Mouse (Mus musculus) ovary, adult 18-20 months (tissue): ENCODE data around the gene Il23a.
A peak's percentile ranks its signal among the peaks of the same experiment; 100 is the strongest.
"Not testable (repeated sequence)": the region's sequence is repeated elsewhere in the genome, so short reads cannot be mapped to it uniquely, and the experiment has no call there.

Experiments used
- DNase-seq: peaks from one replicate; pipeline ENCODE4 v3.0.0; 2022; ENCODE audit warnings: low spot score, mixed read lengths

The Il23a gene

GRCm38 (mm10) chr10:128303126-128304021 lies 4.8 kb upstream of the Il23a start, which contains the start of gene Pan2:
Pan2 (plus strand) TSS chr10:128303335.
- peak; percentile 99 for DNase-seq

GRCm38 (mm10) chr10:128302785-128303125 lies 4.2 kb upstream of the Il23a start:
- no peak for DNase-seq

DNA sequence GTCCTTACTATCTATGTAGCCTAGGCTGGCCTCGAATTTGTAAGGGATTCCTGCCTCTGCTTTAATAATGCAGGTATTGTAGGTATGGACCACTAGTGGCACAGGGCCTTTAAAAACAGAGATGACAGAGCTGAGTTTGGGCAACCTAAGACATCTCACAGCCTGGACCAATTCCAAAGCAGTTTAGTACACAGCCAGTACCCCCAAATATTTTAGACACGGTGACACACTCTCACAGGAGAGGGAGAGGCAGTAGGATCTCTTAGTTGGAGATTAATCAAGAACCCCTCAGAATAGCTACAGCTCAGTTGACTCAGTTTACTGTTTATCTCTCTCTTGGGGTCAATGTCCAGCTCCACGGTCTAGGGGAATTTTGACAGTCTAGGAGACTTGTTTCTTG lies 3.8 kb upstream of the Il23a start:
- no peak for DNase-seq

DNA sequence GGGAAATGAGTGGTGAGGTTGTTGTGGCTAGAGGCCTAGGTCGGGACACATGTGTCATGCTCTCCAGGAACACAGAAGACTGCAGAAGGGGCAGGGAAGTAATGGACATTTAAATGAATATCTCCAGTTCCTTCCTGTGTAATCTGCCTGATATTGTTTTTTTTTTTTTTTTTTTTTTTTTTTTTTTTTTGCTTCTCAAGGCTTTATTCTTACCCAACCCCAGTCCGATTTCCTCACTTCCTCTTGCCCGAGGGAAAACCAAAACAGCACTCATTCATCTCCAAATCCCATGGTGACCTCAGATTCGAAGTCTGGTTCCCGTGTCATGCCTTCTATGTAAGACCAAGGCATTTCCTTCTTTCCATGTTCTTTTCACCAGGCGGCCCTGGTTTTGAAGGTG lies 309 bp downstream of the Il23a start:
- DNase-seq, result no peak

DNA sequence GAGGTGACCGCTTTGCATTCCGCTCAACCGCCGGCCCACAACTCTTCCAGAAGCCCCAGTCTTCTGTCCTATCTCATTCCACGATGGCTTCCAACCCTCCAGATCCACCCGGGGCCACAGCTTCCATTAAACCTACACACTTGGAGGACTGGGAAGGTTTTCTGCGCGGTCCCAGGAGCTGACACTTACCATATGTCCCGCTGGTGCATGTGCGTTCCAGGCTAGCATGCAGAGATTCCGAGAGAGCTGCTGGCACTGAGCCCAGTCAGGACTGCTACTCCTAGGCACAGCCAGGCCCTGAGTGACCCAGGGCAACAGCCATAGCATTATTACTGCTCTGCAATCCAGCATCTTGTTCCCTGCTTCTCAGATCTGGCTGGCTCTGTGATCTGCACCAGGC lies 930 bp downstream of the Il23a start:
- no peak for DNase-seq

DNA sequence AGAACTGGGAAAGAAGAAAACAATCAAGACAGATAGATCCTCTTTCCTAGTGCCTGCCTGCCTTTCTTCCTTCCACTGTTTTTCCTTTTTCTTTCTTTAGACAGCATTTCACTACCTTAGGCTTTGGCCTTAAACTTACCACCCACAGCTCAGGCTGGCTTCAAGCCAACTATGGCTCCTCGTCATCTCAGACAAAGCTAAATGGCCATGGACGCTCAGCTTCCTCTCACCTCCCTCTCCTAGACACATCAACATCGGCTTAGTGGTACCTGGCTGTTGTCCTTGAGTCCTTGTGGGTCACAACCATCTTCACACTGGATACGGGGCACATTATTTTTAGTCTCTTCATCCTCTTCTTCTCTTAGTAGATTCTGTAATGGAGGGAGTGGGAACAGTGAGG lies 1.3 kb downstream of the Il23a start:
- no peak for DNase-seq

DNA sequence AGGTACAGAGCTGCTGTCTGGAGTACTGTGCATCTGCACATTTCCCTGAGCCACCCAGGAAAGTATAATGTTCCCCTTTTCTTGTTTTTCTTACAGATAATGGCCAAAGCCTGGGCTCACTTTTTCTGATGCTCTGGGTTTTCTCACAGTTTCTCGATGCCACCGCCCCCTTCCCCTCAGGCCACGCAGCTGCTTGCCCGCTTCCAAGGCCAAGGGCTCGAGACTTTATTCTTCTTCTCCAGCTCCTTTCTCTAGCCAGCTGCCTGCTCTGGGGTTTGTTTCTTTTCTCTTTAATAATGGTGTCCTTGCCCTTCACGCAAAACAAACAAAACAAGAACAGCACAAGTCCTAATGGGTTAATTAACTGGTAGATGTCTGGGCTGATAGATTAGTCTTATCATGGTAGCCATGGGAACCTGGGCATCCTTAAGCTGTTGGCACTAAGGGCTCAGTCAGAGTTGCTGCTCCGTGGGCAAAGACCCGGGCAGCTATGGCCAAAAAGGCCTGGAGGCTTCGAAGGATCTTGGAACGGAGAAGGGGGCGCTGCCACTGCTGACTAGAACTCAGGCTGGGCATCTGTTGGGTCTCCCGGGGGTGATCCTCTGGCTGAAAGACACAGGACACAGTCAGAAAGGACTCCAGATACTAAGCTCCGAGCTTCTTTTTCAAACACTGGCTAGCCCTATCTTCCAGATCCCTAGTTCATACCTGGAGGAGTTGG lies 2.0 kb downstream of the Il23a start:
- no peak for DNase-seq

DNA sequence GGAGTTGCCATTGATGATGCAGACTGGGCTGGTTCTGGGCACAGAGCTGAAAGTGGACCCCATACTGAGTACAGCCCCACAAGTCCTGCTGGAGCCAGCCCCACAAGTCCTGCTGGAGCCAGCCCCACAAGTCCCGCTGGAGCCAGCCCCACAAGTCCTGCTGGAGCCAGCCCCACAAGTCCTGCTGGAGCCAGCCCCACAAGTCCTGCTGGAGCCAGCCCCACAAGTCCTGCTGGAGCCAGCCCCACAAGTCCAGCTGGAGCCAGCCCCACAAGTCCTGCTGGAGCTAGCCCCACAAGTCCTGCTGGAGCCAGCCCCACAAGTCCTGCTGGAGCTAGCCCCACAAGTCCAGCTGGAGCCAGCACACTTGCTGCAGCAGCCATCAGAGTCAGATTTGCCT lies 8.0 kb downstream of the Il23a start:
- not testable (repeated sequence) for DNase-seq

DNA sequence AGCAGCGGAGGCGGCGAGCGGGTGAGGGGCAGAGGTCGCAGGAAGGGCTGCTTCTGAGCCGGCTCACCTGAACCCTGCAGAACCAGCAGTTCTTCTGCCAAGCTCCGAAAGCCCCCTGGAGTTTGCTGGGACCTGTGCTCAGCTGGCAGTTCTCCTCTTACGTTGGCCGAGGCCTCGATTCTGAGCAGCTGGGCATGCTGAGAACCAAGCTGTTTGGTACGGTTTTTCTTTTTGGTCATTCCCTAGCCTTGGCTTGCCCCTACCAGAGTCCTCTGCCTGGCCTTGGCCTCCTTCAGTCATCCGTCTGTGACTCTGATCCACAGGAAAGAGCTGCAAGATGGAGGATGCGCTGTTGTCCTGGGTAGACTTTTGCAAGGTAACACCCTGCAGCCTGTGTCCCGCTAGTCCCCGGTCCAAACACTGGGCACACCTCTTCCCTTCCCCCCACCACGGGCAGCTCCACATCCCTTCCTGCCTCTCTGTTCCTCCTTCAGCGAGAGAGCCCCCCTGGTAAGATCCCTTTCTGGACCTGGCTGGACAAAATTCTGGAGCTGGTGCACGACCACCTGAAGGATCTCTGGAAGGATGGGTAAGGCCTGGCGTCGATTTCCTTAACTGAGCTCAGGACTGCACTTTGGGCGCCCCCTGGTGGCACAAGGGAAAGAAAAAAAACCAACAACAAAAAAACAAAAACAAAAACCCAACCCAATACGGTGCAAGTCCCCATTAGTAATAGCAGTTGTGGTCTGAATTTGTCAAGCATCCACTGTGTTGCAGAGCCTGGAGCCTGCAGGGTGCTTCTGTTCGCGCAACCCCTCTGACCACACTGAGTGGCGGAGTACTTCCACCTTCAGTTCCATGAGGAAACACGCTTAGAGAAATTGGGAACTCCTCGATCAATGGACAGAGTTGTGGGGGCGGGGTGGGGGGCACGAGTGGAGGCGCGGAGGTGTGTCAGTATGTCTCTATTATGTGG lies 14.7 kb downstream of the Il23a start:
- no peak for DNase-seq

DNA sequence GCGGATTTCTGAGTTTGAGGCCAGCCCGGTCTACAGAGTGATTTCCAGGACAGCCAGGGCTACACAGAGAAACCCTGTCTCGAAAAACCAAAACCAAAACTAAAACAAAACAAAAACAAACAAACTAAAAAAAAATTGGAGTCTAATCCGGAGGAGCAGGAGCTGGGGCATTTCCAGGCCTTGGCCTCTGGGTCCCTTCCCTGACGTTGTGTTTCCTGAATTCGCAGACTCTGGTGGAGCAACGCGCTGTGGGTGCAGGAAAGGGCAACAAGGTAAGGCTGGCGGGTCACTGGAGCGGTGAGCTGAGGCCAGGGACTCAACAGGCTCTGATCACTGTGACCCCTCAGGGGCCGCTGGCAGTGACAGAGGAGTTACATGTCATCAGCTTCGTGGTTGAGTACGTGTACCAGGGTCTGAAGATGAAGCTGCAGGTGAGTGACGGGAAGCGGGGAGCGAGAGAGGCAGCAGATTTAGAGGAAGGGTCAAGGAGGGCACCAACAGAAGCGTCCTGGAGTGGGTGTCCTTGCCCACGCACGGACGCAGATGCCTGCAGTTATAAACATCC lies 15.6 kb downstream of the Il23a start:
- no peak for DNase-seq

DNA sequence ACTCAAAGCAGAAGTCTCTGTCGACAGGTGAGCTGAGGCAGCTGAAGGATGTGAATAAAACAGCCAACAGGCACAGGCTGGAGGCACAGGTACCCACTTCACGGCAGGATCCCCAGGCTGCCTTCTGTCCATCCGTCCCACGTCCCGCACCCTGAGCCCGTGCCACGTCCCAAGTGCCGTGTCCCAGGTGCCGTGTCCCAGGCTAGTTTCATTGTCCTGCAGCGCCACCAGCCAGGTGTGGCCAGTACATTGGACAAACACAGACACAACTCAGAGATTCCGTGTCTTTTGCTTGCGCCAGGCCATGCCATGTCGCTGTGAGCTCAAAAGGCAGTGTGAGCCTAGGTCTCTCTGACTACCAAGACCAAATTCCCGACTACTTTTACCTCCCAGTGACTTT lies 16.9 kb downstream of the Il23a start:
- DNase-seq, result no peak

DNA sequence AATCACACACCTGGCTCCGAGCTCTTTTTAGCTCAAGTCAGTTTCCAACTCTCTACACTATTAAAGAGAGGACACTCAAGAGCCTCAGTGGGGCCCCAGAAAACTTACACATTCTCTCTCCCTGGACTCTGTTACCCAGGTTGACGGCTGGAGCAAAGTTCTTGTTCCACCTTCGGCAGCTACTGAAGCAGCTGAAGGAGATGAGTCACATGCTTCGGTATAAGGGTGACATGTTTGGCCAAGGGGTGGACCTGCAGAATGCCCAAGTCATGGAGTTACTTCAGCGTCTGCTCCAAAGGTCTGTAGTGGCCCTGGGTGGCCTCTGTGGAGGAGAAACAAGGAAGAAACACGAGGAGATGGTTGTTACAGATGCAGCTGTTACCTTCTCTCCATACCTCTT lies 17.6 kb downstream of the Il23a start:
- no peak for DNase-seq

DNA sequence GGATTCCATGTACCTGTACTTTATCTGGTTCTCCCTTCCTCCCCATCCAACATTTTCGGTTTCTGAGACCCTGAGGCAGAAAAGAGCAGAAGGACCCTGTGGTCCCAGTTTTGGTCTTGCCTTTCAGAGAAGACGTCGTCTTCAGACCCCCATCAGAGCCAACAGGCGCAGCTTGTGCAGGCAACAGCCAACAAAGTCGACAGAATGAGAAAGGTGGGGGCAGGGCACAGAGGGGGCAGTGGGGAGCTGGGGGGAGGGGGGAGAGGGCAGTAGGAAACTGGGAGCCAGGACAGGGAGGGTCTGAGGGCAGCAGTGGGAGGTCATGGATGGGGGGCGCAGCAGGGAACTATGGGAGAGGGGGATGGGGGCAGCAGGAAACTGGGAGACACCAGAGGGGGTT lies 20.4 kb downstream of the Il23a start:
- DNase-seq, result no peak

DNA sequence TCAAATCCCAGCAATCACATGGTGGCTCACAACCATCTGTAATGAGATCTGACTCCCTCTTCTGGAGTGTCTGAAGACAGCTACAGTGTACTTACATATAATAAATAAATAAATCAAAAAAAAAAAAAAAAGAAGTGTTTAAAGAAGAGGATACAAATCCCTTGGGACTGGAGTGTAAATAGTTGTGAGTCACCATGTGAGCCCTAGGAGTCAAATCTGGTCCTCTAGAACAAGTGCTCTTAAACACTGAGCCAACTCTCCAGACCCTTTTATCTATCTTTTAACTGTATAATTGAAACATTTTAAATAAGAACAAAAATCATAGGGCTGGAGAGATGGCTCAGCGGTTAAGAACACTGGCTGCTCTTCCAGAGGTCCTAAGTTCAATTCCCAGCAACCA lies 23.2 kb downstream of the Il23a start:
- not testable (repeated sequence) for DNase-seq

DNA sequence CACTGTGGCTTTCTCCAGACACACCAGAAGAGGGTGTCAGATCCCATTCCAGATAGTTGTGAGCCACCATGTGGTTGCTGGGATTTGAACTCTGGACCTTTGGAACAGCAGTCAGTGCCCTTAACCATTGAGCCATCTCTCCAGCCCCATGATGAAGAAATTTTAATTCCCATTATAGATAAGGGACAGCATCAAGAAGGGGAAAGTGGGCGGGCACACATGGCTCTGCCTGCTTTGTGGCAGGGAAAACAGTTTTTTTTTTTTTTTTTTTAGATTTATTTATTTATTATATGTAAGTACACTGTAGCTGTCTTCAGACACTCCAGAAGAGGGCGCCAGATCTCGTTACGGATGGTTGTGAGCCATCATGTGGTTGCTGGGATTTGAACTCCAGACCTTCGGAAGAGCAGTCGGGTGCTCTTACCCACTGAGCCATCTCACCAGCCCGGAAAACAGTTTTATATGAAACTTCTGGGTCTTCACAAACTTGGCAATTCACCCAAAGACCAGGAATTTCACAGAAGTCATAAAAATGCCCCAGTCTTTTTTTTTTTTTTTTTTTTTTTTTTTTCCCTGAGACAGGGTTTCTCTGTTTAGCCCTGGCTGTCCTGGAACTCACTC lies 25.6 kb downstream of the Il23a start:
- not testable (repeated sequence) for DNase-seq

GRCm38 (mm10) chr10:128271883-128272282 lies 26.7 kb downstream of the Il23a start:
- DNase-seq, result no peak

GRCm38 (mm10) chr10:128270866-128271265 lies 27.7 kb downstream of the Il23a start:
- no peak for DNase-seq

DNA sequence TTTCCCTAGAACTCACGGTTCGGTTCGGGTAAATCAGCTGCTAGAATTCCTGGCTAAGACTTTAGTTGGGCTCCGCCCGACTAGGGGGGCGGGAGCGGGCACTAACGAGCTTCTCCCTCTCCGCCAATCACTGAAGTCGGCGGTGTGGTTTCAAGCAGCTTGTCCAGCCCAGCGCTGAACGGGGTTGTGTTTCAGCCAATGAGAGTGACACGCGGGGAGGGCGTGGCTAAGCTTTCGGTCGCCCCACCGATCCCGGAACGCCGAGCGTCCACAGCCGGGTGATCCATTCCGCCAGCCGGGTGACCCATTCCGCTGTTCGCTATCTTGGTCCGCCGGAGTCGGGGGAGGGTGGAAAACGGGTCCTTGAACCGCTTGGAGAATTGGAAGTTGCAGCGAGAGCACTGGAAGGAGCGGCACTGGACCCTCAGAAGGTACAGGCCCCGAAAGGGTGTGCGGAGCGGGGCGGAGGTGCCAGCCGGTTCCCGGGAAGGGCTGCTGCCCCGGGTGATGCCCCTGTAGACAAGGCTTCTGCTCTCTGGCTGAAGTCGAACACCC lies 28.2 kb downstream of the Il23a start, which contains the start of gene Stat2:
TSS of gene Stat2 (plus strand) at position 273 of the 555 bp plus-strand sequence.
- DNase-seq, result peak; percentile 96

DNA sequence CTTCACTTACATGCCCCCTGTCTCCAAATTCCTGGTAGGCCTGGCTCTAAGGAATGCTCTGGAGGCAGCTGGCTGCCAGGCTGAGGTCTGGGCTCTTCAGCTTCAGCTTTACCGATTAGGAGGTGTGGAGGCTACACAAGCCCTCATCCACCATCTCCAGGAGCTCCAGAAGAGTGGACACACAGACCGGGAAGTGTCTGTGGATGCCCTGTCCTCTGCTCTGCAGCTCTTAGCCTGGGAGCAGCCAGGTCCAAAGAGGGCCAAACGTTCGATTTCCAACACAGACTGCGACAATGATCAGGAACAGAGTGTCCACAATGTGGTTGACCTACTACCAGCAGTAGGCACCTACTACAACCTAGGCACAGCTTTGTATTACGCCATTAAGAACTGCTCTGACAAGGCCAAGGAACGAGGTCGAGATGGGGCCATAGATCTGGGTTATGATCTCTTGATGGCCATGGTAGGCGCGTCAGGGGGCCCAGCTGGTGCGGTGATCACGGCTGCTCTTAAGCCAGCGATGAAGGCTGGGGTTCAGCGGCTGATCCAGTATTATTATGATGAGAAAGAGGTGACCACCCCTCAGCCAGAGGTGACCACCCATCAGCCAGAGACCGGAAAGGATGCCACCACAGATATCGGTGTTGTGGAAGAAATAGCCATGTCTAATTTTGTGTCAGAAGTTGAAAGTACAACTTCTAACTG lies 29.2 kb downstream of the Il23a start:
- no peak for DNase-seq

GRCm38 (mm10) chr10:128268371-128268770 lies 30.2 kb downstream of the Il23a start, which contains the start of gene Apof:
Apof (plus strand) TSS chr10:128268671.
- DNase-seq, result no peak
